Mouse (Mus musculus): ENCODE results near the gene Cbarp.

Gene Cbarp

GRCm38 (mm10) chr10:80156002-80156751, 15.5 kb upstream of the Cbarp start:
- DNase-seq = no peak

- DNase-seq = no peak
Measured at GRCm38 (mm10) chr10:80155277-80155676, 14.6 kb upstream of the Cbarp start.

- no peak for DNase-seq
Measured at GRCm38 (mm10) chr10:80154384-80154783, 13.7 kb upstream of the Cbarp start.

- DNase-seq = no peak
Measured at GRCm38 (mm10) chr10:80153713-80154112, 13.1 kb upstream of the Cbarp start.

GRCm38 (mm10) chr10:80152873-80153260, 12.2 kb upstream of the Cbarp start:
- peak; percentile 66 for DNase-seq

GRCm38 (mm10) chr10:80152071-80152872, 11.6 kb upstream of the Cbarp start:
- DNase-seq = peak; percentile 78 to 85

- DNase-seq = peak; percentile 83 to 89
Measured at GRCm38 (mm10) chr10:80151211-80152034, 10.8 kb upstream of the Cbarp start.

GRCm38 (mm10) chr10:80150226-80151210, 9.9 kb upstream of the Cbarp start:
- DNase-seq = peak; percentile 55 to 56

GRCm38 (mm10) chr10:80149291-80150225, 8.9 kb upstream of the Cbarp start:
- DNase-seq = peak; percentile 98 to 99

- DNase-seq = peak; percentile 93 to 95
Measured at GRCm38 (mm10) chr10:80148610-80149290, 8.1 kb upstream of the Cbarp start.

- DNase-seq = peak; percentile 84 to 88
Measured at GRCm38 (mm10) chr10:80147719-80148601, 7.3 kb upstream of the Cbarp start, which contains the start of gene Midn. Gene Midn (plus strand): TSS chr10:80148272.

- no peak for DNase-seq
Measured at GRCm38 (mm10) chr10:80147146-80147718, 6.6 kb upstream of the Cbarp start.

- peak in 1 of 2 experiments; percentile 29 for DNase-seq
Measured at GRCm38 (mm10) chr10:80146568-80147011, 6.0 kb upstream of the Cbarp start.

GRCm38 (mm10) chr10:80145896-80146295, 5.3 kb upstream of the Cbarp start:
- DNase-seq = peak; percentile 83 to 89

GRCm38 (mm10) chr10:80144864-80145838, 4.5 kb upstream of the Cbarp start:
- DNase-seq = peak; percentile 80 to 81

GRCm38 (mm10) chr10:80144159-80144558, 3.5 kb upstream of the Cbarp start:
- DNase-seq = no peak

- no peak for DNase-seq
Measured at GRCm38 (mm10) chr10:80143664-80144063, 3.0 kb upstream of the Cbarp start.
